Mouse (Mus musculus) CD4-positive, CD25-positive, alpha-beta regulatory T cell, adult 2 months (primary cell): ENCODE measurements around the gene Timm22.
A peak's percentile ranks its signal among the peaks of the same experiment; 100 is the strongest.

ENCODE experiments used
- DNase-seq: peaks from one replicate; pipeline ENCODE4 v3.0.0-alpha.2; 2012; ENCODE audit warnings: low read depth, low spot score

Gene Timm22

DNA sequence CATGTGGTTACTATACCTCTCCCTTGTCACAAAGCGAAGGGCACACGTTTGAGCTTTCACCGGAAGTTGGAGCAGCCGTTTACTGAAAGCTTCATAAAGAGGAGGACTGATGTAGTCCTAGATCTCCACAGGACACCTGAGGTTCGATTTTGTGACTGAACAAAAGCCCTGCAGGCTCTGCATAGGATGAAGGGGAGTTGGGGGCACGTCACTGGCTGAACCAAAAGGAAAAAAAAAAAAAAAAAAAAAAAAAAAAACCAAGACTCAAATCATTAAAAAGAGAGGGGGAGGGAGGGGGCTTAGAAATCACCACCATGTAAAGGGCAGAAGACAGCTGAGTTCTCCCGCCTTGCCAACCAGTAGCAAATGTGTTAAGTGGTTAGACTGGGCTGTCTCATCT lies 18.0 kb upstream of the Timm22 start:
- DNase-seq, result no peak

DNA sequence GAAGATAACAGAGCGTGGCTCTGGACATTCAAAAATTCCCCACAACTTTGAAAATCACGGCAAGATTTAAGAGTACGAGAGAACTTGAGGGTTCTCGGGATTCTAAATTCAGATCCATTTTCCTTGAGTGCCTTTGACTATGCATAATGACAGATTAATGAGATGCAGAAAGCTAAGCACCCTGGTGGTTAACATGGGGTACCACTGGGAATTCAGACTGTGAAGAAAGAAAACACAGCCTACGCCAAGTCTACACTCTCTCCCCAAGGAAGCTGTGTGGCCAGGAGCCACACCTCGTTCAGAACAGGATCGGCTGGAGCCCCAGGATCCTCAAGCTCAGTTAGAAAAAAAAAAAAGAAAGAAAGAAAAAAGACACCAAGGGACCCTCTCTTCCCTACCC lies 14.2 kb upstream of the Timm22 start:
- no peak for DNase-seq

DNA sequence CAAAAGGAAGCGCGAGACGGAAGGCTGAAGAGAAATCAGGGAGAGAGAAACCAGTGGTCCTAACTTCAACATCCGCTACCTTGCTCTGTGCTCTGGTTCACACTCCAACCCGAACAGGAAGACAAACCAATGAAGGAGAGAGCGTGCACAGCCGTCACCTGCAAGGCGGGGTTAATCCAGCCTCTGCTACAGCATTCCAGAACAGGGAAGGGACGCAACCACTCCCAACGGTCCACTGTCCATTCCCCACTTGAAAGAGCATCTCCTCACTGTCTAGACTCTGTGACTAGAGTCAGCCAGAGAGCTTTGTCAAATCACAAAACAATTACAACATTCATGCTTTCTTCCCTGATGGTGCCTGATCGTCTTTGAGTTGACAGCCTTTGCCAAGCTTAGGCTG lies 13.8 kb upstream of the Timm22 start:
- no peak for DNase-seq

DNA sequence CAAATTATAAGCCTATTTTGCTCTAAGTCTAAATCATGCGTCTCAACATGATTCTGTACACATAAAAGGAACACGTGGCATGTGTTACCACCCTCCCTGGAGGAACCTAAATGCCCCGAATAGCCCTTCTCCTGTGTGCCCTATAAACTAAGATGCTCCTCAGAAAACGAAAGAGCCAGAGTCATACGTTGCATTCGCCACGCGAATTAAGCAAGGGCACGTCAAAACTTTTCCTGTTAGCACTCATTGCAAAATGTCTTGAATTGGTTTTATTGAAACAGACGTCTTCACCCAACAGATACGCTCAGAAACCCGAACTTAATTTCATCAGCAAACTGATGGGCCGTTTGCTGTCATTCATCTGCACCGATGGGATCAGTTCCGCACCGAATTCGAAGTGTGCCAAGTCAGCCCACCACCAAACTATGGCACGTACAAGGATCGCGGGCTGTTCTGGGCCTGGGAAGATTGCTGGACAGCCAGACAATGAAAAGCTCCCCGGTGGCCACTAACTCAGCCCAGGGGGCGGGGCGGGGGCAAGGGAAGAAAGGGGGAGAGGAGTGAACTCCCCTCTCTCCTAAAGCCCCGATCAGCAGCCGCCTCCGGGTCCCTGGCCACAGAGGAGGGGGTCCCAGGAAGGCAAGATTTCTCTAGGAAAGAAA lies 9.0 kb upstream of the Timm22 start:
- DNase-seq, result peak; percentile 33

DNA sequence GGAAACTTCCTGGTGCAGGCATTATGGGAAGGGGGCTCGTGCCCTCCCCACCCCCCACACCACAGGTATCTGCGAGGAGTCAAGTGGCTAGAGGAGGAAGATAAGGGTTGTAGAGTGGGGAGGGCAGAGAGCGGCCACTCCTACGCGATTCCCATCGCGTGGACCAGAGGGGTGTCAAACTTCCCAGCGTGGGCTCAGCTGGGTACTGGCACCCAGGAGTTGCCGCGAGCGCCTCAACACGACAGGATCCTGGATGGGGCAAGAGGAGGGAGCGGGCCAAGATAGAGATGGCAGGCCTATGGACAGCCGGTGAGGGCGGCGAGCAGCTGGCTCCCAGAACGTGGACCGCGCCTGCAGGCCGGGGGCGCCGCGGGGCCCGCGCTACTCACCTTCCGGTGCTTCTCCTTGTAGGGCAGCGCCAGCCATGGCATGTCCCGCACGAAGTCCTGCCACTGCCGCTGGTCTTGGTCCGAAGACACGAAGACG lies 8.4 kb upstream of the Timm22 start:
- DNase-seq, result no peak

DNA sequence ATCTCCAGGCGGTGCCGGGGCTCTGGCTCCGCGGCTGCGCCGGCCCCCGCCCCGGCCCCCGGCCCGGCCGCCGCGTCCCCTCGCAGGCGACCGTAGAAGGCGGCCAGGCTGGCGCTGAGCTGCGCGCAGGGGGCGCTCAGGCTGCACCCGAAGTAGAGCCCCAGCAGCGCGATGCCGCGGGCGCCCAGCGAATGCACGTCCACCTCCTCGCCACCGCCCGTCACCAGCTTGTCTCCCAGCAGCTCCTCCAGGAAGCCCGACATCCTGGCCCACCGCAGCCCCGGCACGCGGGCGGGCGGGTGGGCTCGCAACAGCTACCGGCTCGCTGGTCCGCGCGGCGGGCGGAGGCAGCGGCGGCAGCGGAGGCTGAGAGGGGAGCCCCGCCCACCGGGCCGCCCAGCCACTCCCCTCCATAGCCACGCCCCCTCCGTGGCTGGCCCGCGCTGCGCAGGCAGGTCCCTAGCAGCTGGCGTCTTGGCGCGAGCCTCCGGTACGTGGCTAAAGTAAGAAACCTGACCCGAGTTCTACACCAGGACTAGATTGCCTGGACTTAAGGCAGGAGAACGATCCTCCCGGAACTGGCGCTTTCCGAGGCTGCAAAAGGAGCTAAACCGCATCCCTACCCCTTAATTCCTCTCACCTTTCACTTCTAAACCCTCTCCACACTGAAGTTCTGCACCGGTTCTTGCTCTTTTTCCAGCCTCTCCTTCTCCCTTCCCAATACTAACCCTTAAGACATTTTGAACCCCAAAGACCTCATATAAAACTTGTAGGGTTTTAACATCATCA lies 7.8 kb upstream of the Timm22 start, which contains the start of gene Nxn:
Gene Nxn, minus strand, starts transcription at position 343 of the 789 bp plus-strand sequence.
- DNase-seq, result peak; percentile 95

DNA sequence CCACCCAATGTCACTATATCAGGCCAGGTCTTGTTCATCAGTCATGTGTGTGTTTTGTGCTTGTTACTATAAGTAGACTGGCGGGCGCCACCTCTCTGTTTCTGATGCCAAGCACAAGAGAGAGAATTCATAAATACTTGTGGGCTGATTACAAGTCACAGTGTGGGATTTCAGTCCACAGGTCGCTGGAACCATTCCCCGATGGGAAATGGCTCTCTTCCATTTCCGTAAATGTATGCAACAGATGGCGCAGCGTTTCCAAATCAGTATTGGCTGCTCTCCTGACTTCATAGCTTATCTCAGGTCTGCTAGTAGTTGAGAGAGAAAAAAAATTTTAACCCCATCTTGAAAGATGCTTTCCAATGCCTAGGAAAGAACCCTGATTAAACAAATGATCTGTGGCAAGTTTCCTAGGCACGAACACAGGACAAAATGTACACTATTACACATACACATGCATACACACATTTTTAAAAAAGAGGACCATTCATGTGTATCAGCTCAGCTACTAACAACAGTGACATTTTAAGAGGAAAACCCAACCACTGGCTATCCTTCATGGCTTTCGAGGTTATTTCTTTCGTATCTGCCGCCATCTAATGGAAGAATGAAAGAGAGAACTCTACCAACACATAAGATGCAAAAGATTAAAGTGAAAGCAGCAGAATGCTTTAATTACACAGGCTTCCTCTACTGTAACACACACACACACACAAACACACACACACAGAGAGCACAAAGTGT lies 7.0 kb upstream of the Timm22 start:
- DNase-seq, result peak; percentile 60

DNA sequence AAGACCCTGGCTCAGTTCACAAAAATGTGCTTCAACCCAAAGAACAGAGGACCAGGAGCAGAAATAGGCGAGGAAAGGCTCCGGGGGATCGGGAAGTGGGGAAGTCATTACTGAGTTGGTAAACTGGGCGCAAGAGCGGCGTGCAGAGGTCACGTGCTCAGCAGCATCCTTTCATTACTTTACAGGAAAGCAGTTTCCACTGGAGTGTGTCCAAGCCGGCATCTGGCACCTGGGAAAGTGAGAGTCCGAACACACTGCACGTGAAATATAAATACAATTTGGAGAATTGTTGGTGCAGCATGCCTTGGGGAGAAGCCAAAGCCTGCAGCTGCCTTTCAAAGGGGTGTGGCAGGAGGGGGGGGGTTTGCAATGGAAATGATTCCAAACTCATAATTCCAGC lies 5.4 kb upstream of the Timm22 start:
- no peak for DNase-seq

DNA sequence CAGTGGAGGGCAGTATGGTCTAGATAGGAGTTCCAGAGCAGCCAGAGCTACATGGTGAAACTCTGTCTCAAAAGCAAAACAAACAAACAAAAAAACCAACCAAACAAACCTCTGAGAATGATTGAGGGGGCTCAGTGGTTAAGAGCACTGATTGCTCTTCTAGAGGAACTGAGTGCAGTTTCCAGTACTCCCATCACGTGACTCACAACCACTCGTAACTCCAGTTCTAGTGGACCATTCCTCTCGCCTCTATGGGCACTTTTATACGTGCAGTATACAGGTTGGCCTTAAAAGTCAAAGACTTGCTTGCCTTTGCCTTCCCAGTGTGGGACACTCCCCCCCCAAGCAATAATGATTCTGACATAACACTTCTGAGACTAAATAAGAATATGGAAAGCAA lies 1.6 kb upstream of the Timm22 start:
- no peak for DNase-seq

DNA sequence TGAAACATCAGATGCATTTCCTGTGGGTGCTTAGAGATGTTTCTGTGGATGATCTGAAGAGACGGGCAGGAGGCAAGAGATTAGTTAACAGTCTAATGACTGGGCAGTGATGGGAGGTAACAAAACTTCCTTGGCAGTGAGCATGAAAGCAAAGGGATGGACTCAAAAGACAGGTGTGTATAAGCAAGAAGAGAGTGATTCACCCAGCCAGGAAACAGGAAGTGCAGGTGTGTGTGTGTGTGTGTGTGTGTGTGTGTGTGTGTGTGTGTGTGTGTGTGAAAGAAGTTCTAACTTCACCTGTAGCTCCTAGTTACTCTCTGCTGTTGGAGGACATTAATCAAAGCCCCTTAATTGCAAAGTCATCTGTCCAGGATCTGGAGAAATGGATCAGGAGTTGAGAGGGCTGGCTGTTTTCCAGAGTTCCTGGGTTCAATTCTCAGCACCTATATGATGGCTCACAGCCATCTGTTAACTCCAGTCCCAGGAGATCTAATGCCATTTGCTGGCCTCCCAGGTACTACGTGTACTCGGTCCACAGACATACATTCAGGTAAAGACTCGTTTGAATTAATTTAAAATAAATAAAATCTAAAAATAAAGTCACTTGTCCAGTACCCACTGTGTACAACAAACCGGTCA lies 1.0 kb upstream of the Timm22 start:
- peak; percentile 52 for DNase-seq

DNA sequence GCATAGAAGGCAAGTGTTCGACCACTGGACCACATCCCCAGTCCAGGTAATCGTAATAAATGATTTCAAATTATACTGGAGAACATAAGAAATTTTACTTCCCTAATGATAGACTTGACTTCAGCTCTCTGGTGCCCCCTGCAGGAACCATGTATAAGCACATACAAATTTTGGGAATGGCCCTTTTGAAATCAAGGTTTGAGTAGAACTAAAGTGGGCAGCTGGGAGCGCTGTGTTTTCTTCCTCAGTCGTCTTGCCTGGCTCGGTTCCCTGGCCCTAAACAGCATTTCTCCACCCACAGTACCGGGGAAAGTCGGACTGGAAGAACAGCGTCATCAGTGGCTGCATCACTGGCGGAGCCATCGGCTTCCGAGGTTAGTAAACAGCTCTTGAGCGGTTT lies 4.1 kb downstream of the Timm22 start:
- peak; percentile 85 for DNase-seq

DNA sequence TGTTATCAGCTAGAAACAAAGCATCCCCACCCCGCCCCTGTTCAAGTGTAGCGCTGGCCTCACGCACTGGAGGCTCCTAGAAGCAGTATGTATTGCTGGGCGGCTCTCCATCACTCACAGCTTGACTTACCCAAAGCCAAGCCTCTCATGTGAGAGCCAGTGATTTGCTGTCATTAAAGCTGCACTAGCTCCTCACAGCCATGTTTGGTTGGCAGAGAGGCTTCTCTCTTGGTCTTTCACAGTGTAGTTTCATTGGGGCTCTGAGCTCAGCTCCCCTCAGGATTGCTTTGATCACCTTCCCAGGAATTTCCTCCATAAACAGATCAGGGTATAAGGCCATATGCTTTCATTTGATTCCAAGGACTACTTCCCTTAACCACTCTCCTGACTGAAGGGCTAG lies 6.5 kb downstream of the Timm22 start:
- no peak for DNase-seq

DNA sequence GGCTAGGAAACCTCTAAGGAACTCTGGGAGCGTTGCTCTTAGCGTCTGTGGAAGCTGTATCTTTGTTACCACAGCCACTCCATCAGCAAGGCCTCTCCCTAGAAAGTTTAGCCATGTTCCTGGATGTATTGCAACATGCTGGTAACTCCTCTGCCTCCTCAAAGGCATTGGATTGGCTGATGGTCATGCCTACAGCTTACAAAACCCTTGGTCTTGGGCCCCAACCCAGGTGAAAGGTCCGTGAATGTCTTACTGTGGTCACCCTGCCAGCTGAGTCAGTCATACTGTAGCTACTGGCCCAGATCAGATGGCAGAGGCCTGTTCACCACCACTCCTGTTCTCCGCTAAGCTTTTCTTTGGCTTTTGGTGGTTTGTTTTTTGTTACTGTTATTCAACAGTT lies 8.2 kb downstream of the Timm22 start:
- no peak for DNase-seq

DNA sequence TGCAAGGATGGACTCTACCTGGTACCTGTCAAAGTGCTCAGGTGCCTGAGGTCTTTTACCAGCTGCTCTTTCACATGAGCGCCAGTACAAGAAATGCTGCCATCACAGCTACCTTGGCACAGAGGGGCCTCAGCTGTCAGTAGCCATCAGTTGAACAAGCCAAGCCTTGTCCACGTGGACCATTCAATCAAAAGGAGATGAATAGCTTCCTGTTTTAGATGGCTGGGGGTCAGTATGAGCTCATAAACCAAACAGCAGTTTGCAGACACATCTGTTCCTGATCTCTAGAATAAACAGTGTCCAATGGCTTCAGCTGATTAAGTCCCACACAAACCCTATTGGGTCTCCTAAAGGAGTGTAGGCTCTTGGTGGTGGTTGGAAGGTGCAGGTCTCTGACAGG lies 9.2 kb downstream of the Timm22 start:
- no peak for DNase-seq

DNA sequence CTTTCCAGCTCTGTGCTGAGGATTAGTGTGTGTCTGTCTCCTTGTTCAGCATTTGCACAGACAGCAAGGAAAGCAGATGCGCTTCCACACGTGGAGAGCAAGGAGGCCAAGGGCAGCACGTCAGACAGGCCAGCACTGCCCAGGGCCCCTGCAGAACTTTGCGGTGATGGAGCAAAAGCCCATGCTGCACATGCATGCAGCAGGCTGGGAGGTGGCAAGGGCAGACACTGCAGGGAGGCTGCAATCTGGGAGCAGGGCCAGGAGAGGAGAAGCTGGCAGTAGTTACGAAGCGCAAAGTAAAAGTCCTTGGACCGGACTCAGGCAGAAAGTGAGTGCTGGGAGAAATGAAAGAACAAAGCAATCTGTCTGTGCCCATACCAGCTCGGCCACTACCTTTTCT lies 11.7 kb downstream of the Timm22 start:
- no peak for DNase-seq

DNA sequence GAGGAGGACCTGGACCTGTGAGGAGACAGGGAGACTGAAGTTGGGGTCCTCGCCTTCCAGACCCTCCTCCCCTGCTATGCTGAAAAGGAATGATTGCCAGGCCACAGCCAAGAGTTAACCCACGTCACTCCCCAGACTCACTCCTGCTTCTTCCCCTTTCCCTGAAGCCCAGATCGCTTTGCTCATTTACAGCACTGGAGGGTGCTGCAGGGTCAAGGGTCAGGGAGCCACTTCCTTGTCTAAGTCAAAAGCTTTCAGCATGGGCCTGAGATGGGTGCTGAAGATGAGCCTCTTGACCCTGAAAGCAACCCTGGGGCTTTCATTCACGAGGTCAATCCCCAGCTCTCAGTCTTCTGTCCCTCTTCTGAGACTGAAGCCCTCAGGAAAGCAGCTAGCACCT lies 12.4 kb downstream of the Timm22 start:
- DNase-seq, result no peak

DNA sequence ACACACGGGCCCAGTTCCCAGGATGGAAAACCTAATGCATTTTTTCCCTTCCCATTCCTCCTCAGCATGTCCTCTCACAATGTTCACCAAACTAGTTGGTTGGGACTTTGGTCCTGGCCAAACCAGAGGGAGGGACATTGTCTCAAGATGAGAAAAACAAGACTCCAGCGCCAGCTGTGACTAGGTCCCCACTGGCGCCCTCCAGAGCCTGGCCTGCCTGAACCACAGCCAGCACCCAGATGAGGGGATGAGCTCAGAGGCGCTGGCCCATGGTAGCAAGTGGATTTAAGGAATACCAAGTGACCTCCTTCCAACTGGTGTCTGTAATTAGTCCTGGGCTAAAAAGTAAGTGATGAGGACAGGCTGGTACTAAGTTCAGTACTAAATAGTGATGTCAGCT lies 14.1 kb downstream of the Timm22 start:
- no peak for DNase-seq

DNA sequence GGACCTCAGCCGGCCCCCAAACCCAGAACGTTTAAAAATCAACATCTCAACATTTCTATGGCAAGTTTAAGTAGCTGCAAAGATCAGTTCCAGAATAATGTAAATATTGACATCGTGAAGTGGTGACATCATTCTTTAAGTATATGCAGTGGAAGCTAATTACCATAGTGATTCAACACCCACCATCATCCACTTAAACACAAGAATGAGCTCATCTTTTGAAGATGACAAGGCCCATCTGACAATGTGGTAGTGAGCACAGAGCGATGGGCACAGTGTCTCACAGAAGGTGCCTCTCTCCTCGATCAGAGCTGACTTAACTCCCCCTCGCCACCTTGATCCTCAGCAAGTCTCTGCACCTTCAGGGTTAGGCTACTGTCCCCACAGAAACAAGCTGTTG lies 19.0 kb downstream of the Timm22 start:
- no peak for DNase-seq

DNA sequence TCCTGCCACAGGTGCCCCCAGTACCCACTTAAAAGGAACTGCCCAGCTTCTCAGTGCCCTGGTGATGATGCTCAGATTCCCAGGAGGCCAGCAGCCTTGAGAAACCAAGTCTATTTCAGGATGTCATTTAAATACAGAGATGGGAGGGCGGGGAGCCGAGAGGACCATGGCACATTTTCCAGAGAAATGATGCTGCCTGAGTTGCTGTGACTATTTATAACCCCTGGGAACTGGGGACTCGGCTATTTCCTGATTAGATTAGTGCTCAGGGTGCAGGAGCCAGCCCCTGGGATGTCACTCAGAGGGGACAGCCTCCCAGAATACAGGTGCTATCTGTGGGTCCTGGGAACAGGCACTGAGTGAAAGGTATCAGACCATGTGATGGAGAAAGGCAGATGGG lies 21.0 kb downstream of the Timm22 start:
- no peak for DNase-seq

DNA sequence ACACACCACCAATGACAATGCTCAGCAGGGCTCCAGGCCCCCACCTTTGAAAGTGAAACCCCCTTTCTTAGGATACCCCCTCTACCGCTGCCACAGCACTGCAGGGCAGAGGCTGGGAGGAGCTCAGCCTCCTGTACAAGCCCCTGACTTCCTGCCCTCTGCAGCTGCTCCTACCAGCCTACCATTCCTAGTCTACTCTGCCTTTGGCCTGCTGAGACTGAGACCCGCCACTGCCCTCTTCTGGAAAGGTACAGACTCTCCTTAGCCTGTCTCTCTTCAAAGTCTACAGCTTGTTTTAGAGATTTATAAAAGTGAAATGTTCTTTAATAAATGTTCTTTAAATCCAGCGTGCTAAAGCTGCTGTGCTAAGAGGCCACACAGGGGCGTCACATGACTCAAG lies 22.3 kb downstream of the Timm22 start:
- DNase-seq, result peak; percentile 20

DNA sequence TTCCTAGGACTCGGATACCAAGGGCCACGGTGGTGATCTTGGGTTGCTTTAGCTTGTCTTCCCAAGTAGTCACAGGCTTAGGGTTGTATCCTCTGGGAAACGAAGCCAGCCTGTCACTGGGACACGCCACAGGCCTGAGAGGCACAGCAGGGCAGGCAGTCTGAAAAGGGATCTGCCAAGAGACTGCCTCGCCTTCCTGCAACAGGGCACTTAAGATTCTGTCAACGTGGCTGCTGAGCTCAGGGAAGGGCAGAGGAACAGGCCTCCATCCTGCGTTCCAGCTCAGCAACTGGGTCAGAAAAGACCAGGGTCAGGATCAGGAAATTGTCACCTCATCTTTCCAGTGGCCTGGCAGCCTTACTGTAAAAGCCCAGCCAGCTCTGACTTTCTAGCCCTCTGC lies 22.8 kb downstream of the Timm22 start:
- DNase-seq, result no peak
